Mouse (Mus musculus): Measurements from ENCODE around the gene Trim66.

Trim66 gene

DNA sequence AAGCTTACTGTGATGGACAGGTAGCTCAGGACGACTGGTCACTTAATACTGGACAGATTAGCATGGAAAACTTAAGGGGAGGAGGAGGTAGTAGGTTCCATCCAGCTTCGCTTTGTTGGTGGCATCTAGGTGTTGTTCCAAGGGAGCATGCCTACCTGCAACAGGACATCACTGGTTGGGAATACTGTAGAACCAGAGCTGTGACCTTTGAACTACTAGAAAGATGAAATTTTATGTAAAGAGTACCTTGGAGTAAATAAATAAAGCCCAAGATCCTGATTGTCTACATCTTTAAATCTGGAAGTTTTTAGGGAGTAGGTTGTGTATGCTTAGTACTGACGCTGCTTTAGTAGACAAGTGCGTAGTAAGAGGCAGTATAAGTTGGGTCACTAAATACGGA lies 14.2 kb upstream of the Trim66 start:
- in situ Hi-C loops (cut with MboI, MseI), result no loop called here

DNA sequence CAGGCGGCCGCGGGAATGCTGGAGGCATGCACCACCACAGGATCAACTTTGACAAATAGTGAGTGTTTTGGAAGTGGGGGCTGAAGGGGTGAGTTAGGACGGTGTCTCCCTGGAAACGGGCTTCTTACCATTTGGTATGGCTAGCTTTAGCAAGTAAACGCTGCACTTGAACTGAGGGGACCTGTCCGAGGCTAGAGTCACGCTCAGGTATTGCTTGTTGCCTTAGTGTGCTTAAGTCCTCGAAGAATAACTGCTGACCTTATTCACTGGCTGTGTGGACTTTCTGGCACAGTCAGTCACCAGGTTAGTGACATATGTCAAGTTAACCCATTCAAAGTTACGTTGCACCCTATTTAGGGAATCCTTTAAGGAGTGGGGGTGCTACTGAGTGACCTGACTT lies 12.0 kb upstream of the Trim66 start:
- in situ Hi-C loops (cut with MboI, MseI), result no loop called here

DNA sequence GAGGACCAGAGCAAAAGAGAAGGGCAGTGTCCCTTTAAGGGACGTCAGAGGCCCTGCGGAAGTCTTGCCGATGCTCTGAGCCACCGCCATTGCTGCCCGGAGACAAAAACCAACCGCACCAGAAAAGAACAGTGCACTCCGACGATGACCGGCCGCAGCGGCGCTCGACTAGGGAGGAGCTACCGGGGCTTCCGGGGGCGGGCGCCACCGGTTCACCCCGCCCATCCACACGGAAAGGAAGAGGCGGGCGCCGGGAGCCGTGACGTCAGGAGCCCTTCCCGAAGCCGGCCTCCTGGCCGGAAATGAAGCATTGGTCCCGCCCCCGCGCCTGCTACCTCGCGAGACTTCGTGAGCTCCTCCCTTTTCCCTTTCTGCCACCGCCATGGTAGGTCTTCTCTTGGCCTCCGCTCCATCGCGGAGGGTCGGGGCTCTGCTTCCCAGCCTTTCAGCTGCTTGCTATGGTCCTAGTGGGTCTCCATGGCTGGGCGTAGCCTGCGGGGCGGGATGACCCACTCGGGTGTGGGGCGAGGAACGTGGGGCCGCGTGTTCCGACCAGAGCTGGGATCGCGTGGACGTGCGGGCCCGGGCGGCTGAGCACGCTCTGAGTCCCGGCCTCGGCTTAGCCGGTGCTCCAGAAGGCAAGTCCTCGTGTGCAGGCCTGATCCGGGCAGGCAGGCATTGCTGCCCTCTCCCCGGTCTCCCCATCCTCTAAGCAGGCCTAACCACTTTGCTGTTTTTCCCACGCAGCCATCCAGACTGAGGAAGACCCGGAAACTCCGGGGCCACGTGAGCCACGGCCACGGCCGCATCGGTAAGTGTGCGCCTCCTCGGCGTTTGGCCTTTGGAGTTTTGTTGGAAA lies 11.1 kb upstream of the Trim66 start, which contains the start of gene Rpl27a:
Gene Rpl27a (plus strand): TSS at position 310 of the 859 bp plus-strand sequence.
- in situ Hi-C loops (cut with MboI, MseI), result no loop called here

DNA sequence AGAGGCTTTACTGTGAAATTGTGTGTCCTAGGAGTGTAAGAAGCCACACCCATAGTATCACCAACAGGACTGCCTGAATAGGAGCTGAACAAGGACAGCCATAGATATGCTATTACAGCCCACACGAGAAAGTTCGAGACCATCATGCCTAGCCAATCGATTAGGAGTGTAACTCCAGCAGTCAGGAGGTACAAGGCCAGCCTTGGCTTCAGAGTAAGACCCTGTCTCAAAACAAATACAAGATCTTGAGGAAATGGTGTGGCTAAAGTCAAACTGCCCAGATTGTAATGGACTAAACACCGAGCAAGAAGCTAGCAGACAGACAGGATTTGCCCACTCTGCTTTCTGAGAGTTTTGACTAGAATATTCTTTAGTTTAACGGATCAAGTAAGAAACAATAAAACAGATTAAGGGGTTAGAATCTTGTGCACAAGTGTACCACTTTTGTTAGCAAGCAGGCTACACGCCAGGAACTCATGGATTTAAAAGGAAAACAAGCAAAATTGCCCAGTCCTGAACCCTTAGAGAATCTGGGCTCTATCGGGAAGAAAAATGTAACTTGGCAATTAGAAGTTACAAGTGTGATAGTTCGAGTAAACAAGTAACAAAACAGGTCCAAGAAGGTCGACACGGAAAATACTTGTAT lies 10.2 kb upstream of the Trim66 start:
- in situ Hi-C loops (cut with MboI, MseI), result no loop called here

DNA sequence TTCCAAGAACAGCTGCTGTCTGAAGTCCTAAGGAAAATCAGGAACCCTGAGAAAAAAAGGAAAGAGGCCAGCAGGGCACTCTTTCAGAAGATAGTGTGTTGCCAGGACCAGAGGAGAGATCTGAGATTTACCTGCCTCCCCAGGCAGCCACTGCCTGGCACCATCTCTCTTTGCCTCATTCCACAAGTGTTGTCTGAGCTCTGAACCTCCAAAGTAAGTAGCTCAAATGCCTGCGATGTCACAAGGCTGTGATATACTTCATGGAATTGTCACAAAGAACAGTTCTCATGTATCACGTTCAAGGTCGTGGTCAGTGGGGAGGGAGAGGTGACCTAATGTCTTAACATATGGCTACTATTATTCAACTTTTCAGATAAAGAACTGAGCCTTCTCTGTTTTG lies 8.6 kb upstream of the Trim66 start:
- in situ Hi-C loops (cut with MboI, MseI), result no loop called here

DNA sequence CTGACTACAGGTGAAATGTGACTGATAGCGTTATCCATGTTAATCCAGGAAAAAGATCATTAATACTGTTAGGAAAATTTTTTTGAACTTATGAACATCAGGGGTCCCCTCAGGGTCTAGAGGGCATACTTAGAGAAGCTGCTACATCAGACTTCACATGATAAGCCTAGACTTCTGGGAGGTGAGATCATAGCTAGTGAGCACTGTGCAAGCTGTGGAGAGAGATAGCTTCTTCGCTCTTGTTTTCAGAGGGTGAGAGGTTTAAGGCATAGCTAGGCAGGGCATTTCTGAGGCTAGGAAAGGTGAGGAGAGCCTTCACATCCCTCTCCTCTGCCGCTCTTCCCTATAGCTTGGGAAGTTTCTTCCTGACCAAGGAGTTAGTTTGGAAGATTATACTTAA lies 3.9 kb upstream of the Trim66 start:
- in situ Hi-C loops (cut with MboI, MseI), result no loop called here

DNA sequence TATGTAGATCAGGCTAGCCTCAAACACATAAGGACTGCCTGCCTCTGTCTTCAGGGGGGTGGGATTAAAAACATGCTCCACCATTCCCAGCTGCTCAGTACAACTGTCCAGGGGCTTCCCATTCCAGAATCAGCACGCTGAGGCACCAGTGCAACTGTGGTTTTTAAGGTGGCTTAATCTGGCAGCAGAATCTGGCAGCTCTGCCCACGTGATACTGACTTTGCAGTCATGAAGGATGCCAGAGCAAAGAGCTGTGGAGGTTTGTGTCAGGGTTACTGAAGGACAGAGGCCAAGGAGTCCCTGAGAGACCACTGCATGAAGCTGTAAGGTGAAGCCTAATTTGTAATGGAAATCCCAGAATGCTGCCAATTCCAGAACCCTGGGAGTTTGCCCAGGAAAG lies 2.9 kb upstream of the Trim66 start:
- in situ Hi-C loops (cut with MboI, MseI), result no loop called here

DNA sequence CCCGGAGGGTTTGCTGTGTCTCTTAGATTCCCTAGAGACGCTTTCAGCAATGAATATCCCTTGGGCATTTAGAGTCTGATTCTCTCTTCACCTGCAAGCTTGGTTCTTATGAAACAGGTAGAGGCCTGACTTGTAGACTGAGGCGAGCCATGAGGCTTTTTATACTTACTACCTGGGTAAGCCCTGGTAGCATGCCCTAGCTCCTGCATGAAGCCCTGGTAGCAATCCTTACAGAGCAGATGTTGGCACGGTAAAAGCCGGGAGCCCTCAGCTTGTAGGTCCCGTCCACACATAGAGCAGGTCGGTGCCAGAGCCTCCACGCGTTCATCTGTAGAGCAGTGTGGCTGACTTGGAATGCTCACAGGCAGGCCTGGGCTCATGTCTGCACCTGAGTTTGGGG lies 362 bp downstream of the Trim66 start:
- in situ Hi-C loops (cut with MboI, MseI), result no loop called here

DNA sequence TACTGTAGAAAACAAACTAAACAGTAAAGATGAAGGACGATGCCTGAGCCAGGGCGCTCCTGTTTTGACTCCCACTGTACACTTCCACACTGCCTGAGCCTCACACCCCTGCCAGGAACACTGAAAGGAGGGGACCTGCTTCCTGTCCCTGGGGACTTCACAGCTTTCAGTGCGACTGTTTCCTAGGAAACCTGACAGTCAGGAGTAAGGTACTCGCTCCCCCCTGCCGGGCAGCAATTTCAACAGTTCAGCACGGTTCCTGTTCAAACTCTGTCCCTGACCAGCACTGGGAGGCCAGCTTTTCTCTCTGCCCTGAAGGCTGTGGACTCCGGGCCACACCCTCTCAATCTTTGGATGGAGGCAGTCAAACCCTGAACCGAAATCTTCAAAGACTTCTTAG lies 815 bp downstream of the Trim66 start:
- in situ Hi-C loops (cut with MboI, MseI), result no loop called here

DNA sequence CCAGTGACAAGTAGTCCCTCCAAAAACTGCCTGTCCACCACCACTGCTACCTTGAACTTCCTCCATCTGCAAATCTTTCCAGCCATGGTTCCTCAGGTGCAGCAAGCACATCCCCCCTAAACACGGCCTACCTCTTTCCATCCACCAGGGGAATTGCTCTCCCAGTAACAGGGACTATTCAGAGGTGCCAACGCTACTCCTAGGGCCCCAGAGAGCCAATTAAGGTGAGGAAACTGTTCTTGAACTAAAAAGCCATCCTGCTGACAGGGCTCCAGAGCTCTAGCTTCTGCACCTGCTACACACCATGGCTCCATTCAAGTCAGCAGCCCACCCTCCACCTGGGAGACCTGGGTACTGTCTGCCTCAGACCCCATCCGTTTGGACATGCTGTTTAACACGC lies 10.4 kb downstream of the Trim66 start:
- in situ Hi-C loops (cut with MboI, MseI), result no loop called here

DNA sequence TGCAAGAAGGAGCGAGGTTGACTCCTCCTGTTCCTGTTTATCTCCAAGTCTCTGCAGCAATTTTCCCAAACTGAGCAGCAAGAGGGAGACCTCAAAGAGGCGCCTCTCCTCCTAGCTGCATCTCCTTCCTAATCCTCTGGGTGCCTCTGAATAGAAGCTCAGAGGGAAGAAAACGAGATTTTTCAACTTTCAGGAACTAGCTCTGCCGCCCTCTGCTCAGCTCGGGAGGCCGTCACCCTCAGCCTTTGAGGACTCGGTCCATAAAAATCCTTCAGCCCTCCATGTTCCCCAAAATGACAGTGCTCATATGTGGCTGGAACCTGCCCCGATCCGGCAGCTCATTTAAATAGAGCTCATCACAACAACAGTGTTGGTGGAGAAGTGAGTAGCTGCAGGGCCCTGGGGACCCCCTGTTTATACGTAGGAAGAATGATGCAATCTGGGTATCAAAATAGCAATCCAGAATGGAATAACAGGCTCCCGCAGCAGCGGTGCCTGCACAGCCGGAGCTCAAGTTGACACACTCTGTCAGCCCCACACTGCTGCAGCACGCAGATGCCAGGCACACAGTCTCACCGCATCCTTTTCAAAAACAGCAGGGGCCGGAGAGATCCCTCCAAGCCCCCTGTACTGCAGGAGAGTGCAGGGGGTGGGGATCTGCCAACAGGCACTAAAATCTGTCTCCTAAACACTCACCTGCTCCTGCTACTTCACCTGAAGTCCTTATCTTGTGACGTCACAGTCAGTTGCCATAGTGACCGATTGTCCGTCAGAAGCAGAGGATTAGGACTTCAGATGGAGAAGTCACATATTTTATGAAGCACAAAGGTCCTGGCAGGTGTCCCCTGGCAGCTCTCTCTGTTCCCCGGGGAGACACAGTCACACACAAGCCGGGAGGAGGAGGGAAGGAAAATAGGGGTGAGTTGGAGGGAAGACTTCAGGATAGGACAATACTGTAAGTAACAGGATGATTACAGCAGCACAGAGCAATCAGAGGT lies 14.3 kb downstream of the Trim66 start:
- in situ Hi-C loops (cut with MboI, MseI), result no loop called here

DNA sequence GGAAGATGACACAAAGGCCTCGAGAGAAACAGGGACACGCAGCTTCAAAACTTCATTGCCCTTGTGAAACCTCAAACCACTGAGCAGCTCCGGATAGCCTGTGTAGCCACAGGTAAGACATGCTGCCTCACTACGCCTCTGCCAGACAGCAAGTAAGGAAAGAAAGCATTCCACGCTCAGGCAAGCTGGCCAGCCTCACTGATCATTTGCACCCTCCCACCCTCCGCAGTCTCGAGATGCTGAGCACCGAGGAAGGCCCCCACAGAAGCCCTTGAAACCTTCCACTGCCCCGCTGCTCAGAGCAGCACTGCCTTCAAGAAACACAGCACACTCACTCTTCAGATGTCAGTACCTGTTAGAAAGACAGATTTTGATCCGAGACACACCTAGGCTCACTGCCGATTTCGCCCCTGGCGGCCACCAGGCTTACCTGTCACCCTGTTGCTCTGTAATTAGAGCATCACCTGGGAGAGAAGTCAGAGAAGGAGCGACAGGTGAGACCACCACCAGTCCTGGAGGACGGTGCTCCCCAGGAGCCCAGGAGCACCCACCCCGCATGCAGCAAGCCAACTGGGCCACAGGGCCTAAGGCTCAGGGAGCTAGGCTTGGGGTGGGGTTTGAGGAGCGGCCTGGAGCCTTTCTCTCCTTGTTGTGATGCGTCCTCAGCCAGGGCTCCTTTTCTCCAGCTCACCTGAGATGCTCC lies 15.2 kb downstream of the Trim66 start:
- in situ Hi-C loops (cut with MboI, MseI), result no loop called here

DNA sequence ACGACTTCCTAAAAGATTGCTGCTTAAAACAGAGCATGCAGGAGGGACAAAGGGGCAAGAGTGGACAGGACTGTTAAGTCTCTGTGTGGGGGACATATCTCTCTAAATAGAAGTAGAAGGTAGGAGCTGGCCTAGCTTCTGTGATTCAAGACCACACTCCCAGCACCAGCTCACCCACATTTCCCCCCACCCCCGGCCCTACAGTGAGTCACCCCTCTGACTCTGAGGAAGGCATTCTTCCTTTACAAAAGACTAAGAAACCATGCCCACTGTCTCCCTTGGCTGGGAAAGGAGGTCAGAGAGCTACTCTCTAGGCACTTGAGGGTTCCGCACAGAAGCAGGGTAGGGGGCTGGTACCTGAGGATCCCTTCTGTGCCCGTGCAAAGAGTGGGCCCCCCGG lies 23.7 kb downstream of the Trim66 start:
- in situ Hi-C loops (cut with MboI, MseI), result no loop called here

DNA sequence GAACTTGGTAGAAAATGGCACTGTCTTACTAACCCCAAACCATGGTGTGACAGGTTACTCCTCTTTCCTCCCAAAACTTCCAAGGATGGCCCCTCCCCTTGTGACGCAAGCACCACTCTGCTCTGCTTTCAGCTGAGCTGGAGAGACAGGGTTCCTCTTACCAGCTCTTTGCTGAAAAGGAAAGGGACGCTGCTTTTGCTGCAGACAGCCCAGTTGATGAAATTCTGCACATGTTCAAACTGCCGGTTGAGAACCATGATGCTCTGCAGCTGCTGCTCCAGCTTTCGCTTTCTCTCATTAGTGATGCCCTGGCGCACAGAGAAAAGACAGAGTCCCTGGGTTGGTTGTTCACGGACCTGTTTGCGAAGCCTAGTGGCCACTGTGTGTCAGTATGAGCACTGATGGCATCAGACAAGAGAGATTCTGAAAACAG lies 27.2 kb downstream of the Trim66 start:
- in situ Hi-C loops (cut with MboI, MseI), result no loop called here

DNA sequence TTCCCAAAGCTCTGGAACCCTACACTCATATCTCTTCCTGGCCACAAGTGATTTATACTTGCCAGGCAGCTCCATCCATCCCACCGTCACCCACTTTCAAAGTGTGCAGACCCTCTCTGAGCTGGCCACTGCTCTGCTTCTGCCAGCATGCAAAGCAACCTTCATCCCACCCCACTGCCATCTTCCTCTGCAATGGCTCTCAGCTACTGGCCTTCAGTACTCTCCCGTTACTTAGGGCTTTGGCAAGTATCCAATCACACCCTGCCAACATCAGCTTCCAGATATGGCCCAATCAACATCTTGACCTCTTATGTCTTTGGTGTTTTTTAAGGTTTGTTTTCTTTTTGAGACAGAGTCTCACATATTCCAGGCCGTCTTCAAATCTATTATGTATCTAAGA lies 30.0 kb downstream of the Trim66 start:
- in situ Hi-C loops (cut with MboI, MseI), result no loop called here

DNA sequence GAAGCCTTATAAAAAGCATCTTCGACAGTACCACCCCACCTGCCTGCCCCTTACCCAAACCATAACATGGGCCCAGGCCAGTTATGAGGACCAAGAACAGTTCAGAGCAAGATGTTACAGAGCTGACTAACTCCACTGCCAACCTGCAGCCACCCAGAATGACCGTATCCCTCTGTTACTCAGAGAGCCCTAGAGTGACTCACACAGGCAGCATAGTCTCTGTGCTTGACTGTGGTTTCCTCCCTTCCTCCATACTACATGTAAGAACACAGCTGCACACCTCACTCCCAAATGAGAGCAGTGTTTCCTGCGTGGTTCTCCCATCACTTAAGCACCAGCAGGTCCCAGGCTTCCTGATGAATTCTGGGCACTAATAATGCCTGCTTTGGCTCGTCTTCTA lies 37.2 kb downstream of the Trim66 start:
- in situ Hi-C loops (cut with MboI, MseI), result no loop called here

DNA sequence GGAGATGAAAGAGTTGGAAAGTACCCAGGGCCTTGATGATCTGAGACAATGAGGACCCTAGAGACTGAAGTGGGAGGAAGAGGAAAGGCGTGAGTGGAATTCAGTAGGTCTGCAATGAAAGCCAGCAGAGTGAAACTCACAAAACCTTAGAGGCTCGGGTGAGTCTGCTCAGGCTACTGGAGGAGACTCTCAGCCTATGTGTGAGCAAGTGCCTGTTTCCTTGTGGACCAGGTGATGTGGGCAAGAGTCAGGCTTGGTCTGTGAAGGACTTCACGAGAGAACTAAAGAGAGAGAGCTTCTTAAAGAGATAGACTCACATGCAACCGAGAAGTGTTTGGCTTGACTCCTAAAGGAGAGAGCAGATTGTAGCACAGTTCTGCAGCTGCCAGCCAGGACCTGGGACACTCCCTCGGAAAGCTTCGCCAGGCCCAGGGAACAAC lies 39.7 kb downstream of the Trim66 start:
- in situ Hi-C loops (cut with MboI, MseI), result no loop called here

DNA sequence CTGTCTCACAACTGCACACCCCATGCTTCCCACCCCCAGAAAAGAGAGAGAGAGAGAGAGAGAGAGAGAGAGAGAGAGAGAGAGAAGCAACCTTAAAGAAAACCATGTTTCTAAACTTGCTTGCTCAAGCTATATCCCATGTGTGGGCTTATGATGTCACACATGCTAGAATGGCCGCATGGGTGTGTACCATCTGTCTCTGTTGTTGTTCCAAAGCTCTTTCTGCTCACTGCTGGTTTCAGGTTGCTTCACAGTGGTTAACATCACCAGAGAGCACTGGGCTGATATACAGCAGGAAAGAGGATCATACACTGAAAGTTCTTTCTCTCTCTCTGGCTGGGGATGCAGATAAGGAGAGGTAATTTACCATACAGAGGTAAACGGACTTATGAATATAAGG lies 40.3 kb downstream of the Trim66 start:
- in situ Hi-C loops (cut with MboI, MseI), result no loop called here

DNA sequence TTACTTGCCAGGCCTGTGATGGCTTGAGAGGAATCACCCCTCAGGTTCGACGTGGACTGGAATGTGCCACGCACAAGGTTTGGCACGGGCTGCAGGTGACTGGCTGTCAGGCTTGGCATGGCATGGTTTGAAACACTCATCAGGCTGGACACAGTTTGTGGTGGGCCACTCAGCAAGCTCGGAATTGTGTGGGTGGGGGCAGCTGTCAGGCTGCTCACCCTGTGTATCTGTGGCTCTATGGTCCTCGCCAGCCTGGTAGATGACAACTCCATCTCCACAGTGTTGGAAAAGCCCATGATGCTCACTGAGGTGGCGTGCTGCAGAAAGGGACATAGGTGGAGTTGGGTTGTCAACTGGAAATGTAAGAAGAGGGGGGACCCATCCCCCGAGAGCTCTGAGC lies 47.2 kb downstream of the Trim66 start:
- in situ Hi-C loops (cut with MboI, MseI), result no loop called here

DNA sequence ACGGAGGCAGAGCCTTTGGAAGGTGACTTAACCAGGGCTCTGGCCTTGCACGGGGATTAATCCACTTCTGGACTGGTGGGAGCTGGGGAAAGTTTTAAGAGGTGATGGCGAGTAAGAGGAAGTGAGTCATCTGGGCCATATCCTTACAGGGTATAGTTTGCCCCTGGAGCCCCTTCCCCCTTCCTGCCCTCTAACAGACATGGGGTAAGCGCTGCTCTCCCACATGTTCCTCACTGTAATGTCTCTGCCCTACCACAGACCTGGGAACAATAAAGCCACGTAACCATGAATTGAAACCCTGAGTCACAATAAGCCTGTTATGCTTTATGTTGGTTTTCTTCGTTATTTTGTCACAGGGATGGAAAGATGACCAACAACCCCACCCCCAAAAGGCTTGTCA lies 51.4 kb downstream of the Trim66 start:
- in situ Hi-C loops (cut with MboI, MseI), result no loop called here

DNA sequence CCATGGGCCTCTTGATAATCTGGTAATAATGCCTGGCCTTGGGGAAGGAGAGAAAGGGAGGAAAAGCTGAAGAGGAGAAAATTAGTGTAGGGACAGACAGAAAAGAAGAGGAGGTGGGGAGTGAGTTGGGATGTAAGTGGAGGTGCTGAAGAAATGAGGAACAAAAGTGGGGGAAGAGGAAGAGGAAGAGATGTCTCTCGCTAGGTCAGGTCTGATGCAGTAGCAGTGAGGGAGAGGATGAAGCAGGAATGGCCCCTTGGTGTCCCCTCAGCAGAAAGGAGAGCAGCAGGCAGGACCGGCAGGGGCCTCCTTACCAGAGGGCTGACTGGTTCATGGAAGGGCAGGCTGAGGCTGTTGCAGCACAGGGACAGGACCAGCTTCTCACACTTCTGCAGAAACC lies 52.2 kb downstream of the Trim66 start:
- in situ Hi-C loops (cut with MboI, MseI), result no loop called here
